Mouse (Mus musculus) megakaryocyte, embryonic 14.5 days (primary cell): ENCODE data around the gene Tomm20. TPM values are rescaled to one million over a fixed set of nuclear protein-coding genes. Genes with fewer than 3 reads are reported as not detected.
A peak's percentile ranks its signal among the peaks of the same experiment; 100 is the strongest.

Experiments
- H3K27me3 ChIP-seq: replicated peaks from 2 replicates; pipeline ENCODE3; 2012; ENCODE audit warnings: inconsistent platforms
- H3K36me3 ChIP-seq: replicated peaks from 2 replicates; pipeline ENCODE3; 2012; ENCODE audit warnings: low read length, inconsistent platforms, mixed read lengths
- H3K4me1 ChIP-seq: 2 replicates; pipeline ENCODE4 v1.6.1; 2012; ENCODE audit warnings: inconsistent platforms
- H3K4me3 ChIP-seq: replicated peaks from 2 replicates; pipeline ENCODE3; 2012; ENCODE audit warnings: moderate library complexity, mild to moderate bottlenecking, inconsistent platforms
- H3K9me3 ChIP-seq: 2 replicates; pipeline ENCODE4 v1.6.1; 2012; ENCODE audit warnings: inconsistent platforms
- FLI1 ChIP-seq: IDR thresholded peaks from 2 replicates; pipeline ENCODE4 v1.6.1; 2012; ENCODE audit warnings: low read length, inconsistent platforms, mixed read lengths
- GATA1 ChIP-seq: IDR thresholded peaks from 3 replicates; pipeline ENCODE4 v1.6.1; 2012; ENCODE audit warnings: mixed read lengths, low read length, inconsistent platforms, borderline replicate concordance
- polyA plus RNA-seq: library from polyadenylated mRNA; stranded (reverse); fragments of >175 nt; gene quantifications from 2 replicates; pipeline ENCODE4 v1.2.3, GENCODE M21; 2012; ENCODE audit warnings: low replicate concordance; ENCODE audit not compliant: insufficient read depth

Tomm20 gene
- polyA plus RNA-seq, 1 experiment: 1,071 TPM

GRCm38 (mm10) chr8:126935387-126935786, 10.3 kb downstream of the Tomm20 start:
- TF ChIP-seq FLI1 (no peak), GATA1 (no peak)
- Histone ChIP-seq H3K27me3 (no peaks in the 10 kb centered on the region), H3K4me1 (peaks cover 51% of the 10 kb centered on the region), H3K4me3 (no peak overlapping the region), H3K36me3 (peaks cover 93% of the 10 kb centered on the region), H3K9me3 (no peaks in the 10 kb centered on the region)

- Histone ChIP-seq H3K27me3 (no peaks in the 10 kb centered on the region), H3K9me3 (no peaks in the 10 kb centered on the region), H3K36me3 (peaks cover 95% of the 10 kb centered on the region), H3K4me3 (peak overlapping the region; percentile 80), H3K4me1 (peaks cover 75% of the 10 kb centered on the region)
- no peak for TF ChIP-seq FLI1
- TF ChIP-seq GATA1: no peak
Observed at GRCm38 (mm10) chr8:126932656-126933055, 13.0 kb downstream of the Tomm20 start.

- Histone ChIP-seq H3K27me3 (no peaks in the 10 kb centered on the region), H3K4me3 (no peak overlapping the region), H3K36me3 (peaks cover 95% of the 10 kb centered on the region), H3K9me3 (no peaks in the 10 kb centered on the region), H3K4me1 (peaks cover 77% of the 10 kb centered on the region)
- TF ChIP-seq GATA1: no peak
- no peak for TF ChIP-seq FLI1
Observed at GRCm38 (mm10) chr8:126932249-126932648, 13.4 kb downstream of the Tomm20 start.

GRCm38 (mm10) chr8:126931720-126932119, 13.9 kb downstream of the Tomm20 start:
- H3K27me3 ChIP-seq: no peaks in the 10 kb centered on the region
- H3K36me3 ChIP-seq: peaks cover 95% of the 10 kb centered on the region
- H3K4me1 ChIP-seq: peaks cover 79% of the 10 kb centered on the region
- TF ChIP-seq FLI1 (no peak), GATA1 (no peak)
- no peak overlapping the region for H3K4me3 ChIP-seq
- H3K9me3 ChIP-seq: no peaks in the 10 kb centered on the region

GRCm38 (mm10) chr8:126929607-126930161, 16.0 kb downstream of the Tomm20 start:
- Histone ChIP-seq H3K27me3 (no peaks in the 10 kb centered on the region), H3K36me3 (peaks cover 93% of the 10 kb centered on the region), H3K4me3 (no peak overlapping the region), H3K4me1 (peaks cover 73% of the 10 kb centered on the region), H3K9me3 (no peaks in the 10 kb centered on the region)
- TF ChIP-seq GATA1 (no peak), FLI1 (no peak)

GRCm38 (mm10) chr8:126928755-126929505, 16.7 kb downstream of the Tomm20 start:
- H3K4me1 ChIP-seq: peaks cover 68% of the 10 kb centered on the region
- peak overlapping the region; percentile 51 for H3K4me3 ChIP-seq
- H3K36me3 ChIP-seq: peaks cover 94% of the 10 kb centered on the region
- TF ChIP-seq FLI1 (no peak), GATA1 (no peak)
- H3K9me3 ChIP-seq: no peaks in the 10 kb centered on the region
- H3K27me3 ChIP-seq: no peaks in the 10 kb centered on the region

- H3K9me3 ChIP-seq: no peaks in the 10 kb centered on the region
- H3K27me3 ChIP-seq: no peaks in the 10 kb centered on the region
- H3K36me3 ChIP-seq: peaks cover 92% of the 10 kb centered on the region
- H3K4me1 ChIP-seq: peaks cover 61% of the 10 kb centered on the region
- TF ChIP-seq GATA1: no peak
- no peak for TF ChIP-seq FLI1
- no peak overlapping the region for H3K4me3 ChIP-seq
Observed at GRCm38 (mm10) chr8:126928028-126928427, 17.6 kb downstream of the Tomm20 start.

- TF ChIP-seq GATA1: no peak
- TF ChIP-seq FLI1: no peak
- Histone ChIP-seq H3K36me3 (peaks cover 92% of the 10 kb centered on the region), H3K27me3 (no peaks in the 10 kb centered on the region), H3K9me3 (no peaks in the 10 kb centered on the region), H3K4me1 (peaks cover 54% of the 10 kb centered on the region), H3K4me3 (no peak overlapping the region)
Observed at GRCm38 (mm10) chr8:126927058-126927457, 18.6 kb downstream of the Tomm20 start.

GRCm38 (mm10) chr8:126922981-126923380, 22.7 kb downstream of the Tomm20 start:
- no peaks in the 10 kb centered on the region for H3K27me3 ChIP-seq
- peaks cover 50% of the 10 kb centered on the region for H3K4me1 ChIP-seq
- peaks cover 58% of the 10 kb centered on the region for H3K36me3 ChIP-seq
- H3K4me3 ChIP-seq: peak overlapping the region; percentile 60
- no peak for TF ChIP-seq FLI1
- no peak for TF ChIP-seq GATA1
- no peaks in the 10 kb centered on the region for H3K9me3 ChIP-seq

- H3K27me3 ChIP-seq: no peaks in the 10 kb centered on the region
- TF ChIP-seq FLI1 (no peak), GATA1 (no peak)
- H3K4me1 ChIP-seq: peaks cover 53% of the 10 kb centered on the region
- no peak overlapping the region for H3K4me3 ChIP-seq
- H3K36me3 ChIP-seq: peaks cover 44% of the 10 kb centered on the region
- H3K9me3 ChIP-seq: no peaks in the 10 kb centered on the region
Observed at GRCm38 (mm10) chr8:126921432-126921831, 24.2 kb downstream of the Tomm20 start.
